Mouse (Mus musculus): ENCODE data around the gene Gm13287. TPM values are rescaled to one million over a fixed set of nuclear protein-coding genes. Genes with fewer than 3 reads are reported as not detected.

The Gm13287 gene
- polyA plus RNA-seq, 1 experiment = not detected

Other genes with a start within 250 kb of the Gm13287 start
- not detected in 2 replicates for gene Ifna15, start 245.0 kb upstream of the Gm13287 start, polyA plus RNA-seq (2012; rRNA removed)
- gene Ifna14, start 231.5 kb upstream of the Gm13287 start, polyA plus RNA-seq (2012; rRNA removed) = not detected in 2 replicates
- gene Ifna9, start 210.9 kb upstream of the Gm13287 start, polyA plus RNA-seq (2012; rRNA removed) = not detected in 2 replicates
- gene Ifna12, start 199.9 kb upstream of the Gm13287 start, polyA plus RNA-seq (2012; rRNA removed) = not detected in 2 replicates
- gene C87499, start 168.8 kb upstream of the Gm13287 start, polyA plus RNA-seq (2012; rRNA removed) = not detected in 2 replicates
- gene Ifna13, start 158.8 kb upstream of the Gm13287 start, polyA plus RNA-seq (2012; rRNA removed) = not detected in 2 replicates
- not detected in 2 replicates for gene Ifna16, start 126.3 kb upstream of the Gm13287 start, polyA plus RNA-seq (2012; rRNA removed)
- not detected in 2 replicates for gene Ifna2, start 119.3 kb upstream of the Gm13287 start, polyA plus RNA-seq (2012; rRNA removed)
- gene Ifnab, start 111.9 kb upstream of the Gm13287 start, polyA plus RNA-seq (2012; rRNA removed) = not detected in 2 replicates
- gene Gm26566, start 81.4 kb upstream of the Gm13287 start, polyA plus RNA-seq (2012; rRNA removed) = 0.80 and 1.0 TPM in 2 replicates
- 43.0 and 47.0 TPM in 2 replicates for gene Klhl9, start 80.8 kb upstream of the Gm13287 start, polyA plus RNA-seq (2012; rRNA removed)
- not detected in 2 replicates for gene Gm13271, start 48.4 kb upstream of the Gm13287 start, polyA plus RNA-seq (2012; rRNA removed)
- gene Gm13283, start 43.1 kb upstream of the Gm13287 start, polyA plus RNA-seq (2012; rRNA removed) = not detected in 2 replicates
- not detected in 2 replicates for gene Gm13290, start 29.4 kb upstream of the Gm13287 start, polyA plus RNA-seq (2012; rRNA removed)
- not detected in 2 replicates for gene Gm13289, start 26.3 kb upstream of the Gm13287 start, polyA plus RNA-seq (2012; rRNA removed)
- not detected in 2 replicates for gene Gm13272, start 23.4 kb upstream of the Gm13287 start, polyA plus RNA-seq (2012; rRNA removed)
- gene Ifnz, start 21.1 kb upstream of the Gm13287 start, polyA plus RNA-seq (2012; rRNA removed) = not detected in 2 replicates
- not detected in 2 replicates for gene Gm13276, start 17.5 kb upstream of the Gm13287 start, polyA plus RNA-seq (2012; rRNA removed)
- gene Gm13277, start 14.6 kb upstream of the Gm13287 start, polyA plus RNA-seq (2012; rRNA removed) = not detected in 2 replicates
- gene Gm13278, start 11.7 kb upstream of the Gm13287 start, polyA plus RNA-seq (2012; rRNA removed) = not detected in 2 replicates
- not detected in 2 replicates for gene Gm13275, start 8.8 kb upstream of the Gm13287 start, polyA plus RNA-seq (2012; rRNA removed)
- not detected in 2 replicates for gene Gm13279, start 5.9 kb upstream of the Gm13287 start, polyA plus RNA-seq (2012; rRNA removed)
- gene Gm13285, start 3.6 kb upstream of the Gm13287 start, polyA plus RNA-seq (2012; rRNA removed) = not detected in 2 replicates
- not detected in 2 replicates for gene Gm13288, start 2.3 kb downstream of the Gm13287 start, polyA plus RNA-seq (2012; rRNA removed)
- gene Ifna7, start 13.0 kb downstream of the Gm13287 start, polyA plus RNA-seq (2012; rRNA removed) = not detected in 2 replicates
- gene Ifna11, start 16.7 kb downstream of the Gm13287 start, polyA plus RNA-seq (2012; rRNA removed) = not detected in 2 replicates
- not detected in 2 replicates for gene Ifna6, start 24.2 kb downstream of the Gm13287 start, polyA plus RNA-seq (2012; rRNA removed)
- gene Ifna5, start 32.3 kb downstream of the Gm13287 start, polyA plus RNA-seq (2012; rRNA removed) = not detected in 2 replicates
- gene Ifna4, start 38.6 kb downstream of the Gm13287 start, polyA plus RNA-seq (2012; rRNA removed) = not detected in 2 replicates
- not detected in 2 replicates for gene Ifna1, start 46.8 kb downstream of the Gm13287 start, polyA plus RNA-seq (2012; rRNA removed)
- not detected in 2 replicates for gene Ifne, start 76.9 kb downstream of the Gm13287 start, polyA plus RNA-seq (2012; rRNA removed)